Mouse (Mus musculus) kidney, adult 18-20 months (tissue): ENCODE results near the gene Cask.
A peak's percentile ranks its signal among the peaks of the same experiment; 100 is the strongest.

Experiments used
- DNase-seq: peaks from one replicate; pipeline ENCODE4 v3.0.0; 2021

Cask gene

DNA sequence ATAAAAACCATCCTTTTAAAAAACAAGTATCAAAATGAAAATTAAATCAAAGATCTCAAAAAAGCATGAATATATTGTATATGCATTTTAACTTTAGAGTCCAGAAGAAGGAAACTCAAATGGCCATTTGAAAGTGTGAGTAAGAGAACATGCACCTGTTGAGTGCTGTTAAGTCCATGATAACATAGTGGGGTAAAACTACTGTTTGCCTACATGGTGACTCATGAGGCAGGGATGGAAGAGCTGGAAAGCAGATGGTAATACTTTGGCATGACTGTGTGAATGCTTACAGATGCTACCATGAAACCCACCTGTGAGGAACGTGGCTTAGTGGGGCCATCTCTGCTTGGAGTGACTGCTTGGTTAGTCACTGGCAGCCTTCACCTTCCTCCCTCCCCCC lies 132.9 kb downstream of the Cask start:
- no peak for DNase-seq

DNA sequence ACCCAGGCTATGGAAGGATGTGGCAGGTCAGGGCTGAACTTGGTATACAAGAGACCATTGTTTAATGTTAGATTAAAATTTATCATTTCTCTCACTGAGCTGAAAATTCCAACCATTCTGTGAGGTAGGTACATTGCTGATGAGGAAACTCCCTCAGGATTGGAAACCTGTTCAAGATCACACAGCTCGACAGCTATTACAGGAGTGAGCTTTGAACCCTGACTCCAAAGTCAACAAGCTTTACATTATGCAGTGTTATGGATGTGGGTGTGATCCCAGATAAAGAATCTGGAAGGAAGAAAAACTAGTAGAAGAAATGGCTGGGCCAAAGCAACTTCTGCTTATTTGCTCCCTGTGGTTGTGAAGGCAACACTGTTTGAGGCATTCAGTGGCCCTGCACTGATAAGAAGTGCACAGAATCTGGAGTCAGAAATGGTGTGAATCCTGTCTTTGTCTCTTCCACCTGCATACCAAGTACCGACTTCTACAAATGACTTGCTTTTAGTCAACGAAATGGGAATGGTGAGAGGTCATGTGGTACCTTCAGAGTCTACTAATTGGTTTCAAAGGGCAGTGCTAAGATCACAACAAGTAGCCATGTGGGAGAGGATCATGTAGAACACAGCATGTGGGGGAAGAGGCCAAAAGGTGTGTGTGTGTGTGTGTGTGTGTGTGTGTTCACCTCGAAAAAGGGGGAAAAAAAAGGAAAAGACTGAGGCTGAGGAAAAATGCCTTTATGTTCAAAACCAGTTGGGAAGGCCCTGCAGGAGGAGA lies 134.2 kb downstream of the Cask start:
- DNase-seq: no peak

DNA sequence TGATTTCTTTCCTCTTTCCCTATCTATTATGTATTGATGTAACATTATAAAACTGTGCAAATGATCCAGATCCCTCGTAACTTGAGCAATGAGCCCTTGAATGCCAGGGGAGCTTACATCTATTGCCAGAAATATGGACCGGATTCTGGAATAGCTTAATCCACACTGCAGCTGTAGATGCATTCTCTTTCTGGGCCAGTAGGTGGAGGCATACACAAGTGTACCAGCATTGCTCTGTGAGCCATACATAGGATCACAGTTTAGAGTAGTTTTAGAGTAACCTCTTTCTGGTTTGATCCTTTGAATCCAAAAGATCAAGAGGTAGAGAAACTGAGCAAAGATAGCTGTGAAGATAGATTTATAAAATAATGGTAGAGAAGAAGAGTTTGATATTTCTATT lies 141.0 kb downstream of the Cask start:
- peak; percentile 63 for DNase-seq

DNA sequence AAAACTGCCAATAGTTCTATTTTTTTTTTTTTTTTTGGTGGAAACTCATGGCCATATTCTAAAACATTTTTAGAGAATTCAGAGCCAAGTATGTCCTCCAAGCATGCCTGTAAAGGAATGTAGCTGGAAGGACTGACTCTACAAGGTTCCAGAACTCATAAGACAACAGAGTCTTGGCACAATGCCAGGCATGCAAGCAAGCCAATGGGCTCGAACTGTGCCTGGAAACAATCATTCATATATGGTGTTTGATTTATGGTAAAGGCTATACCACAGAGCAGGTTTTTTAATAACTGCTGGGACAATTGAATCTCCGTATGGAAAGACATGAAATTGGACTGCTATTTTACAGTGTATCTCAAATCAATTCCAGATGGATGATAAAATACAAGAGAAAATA lies 146.1 kb downstream of the Cask start:
- DNase-seq: no peak

DNA sequence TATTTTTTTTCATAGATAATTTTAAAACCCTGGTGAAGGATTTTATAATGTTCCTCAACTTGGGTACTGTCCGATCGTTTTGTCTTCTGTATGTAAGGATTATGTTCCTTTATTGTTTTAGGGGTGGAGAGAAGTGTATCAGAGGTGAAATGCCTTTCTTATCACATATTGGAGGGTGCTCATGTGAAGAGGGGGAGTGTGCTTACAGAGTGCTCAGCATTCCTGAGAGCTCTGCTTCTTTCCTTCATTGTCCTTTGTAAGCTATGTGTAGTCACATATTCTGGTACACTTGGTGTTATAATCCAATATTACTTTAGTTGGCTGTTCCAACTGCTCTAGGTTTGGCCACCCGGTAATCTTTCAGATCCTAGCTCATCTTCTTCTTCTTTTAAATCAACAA lies 150.5 kb downstream of the Cask start:
- DNase-seq: no peak

DNA sequence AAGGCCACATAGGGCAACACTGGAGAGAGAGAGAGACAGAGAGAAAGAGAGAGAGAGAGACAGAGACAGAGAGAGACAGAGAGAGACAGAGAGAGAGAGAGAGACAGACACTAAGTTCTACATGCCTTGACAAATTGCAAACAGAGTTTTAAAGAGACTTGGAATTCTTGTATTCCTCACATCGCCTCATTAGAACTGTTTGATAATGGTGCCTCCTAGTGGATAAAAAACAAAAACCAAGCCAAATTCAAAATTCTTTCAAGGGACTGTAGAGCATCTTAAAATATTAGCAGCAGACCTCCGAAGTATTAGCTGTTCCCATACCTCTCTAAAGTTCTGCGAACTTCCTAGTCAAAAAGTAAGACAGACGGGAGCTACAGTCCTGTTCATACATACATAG lies 159.3 kb downstream of the Cask start:
- no peak for DNase-seq

DNA sequence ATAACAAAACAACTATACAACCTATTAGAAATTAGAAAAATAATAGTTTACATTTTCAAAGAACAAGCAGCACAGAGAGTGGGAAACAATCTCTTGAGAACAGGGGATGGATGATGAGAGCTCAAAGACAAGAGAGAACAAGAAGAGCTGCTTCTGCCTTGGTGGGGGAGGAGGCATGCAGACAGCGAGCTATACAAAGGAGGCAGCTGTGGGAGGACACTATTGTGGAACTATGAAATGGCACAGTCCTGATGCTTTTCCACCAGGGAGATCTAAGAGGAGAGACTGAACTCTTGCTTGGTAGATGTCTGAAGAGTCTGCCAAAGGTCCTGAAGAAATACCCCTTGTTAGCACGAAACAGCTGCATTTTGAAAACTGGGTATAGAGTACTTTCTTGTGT lies 162.8 kb downstream of the Cask start:
- DNase-seq: no peak

DNA sequence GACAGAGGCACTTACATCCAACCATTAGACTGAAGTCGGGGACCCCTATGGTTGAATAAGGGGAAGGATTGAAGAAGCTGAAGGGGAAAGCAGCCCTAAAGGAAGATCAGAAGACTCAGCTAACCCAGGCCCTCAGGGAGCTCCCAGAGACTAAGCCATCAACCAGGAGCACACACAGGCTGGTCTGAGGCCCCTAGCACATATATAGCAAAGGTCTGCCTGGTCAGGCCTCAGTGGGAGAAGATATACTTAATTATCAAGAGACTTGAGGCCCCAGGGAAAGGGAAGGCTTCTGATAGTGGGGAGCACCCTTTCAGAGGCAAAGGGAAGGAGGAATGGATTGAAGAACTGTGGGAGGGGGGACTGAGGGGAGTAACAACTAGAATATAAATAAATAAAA lies 164.6 kb downstream of the Cask start:
- no peak for DNase-seq

DNA sequence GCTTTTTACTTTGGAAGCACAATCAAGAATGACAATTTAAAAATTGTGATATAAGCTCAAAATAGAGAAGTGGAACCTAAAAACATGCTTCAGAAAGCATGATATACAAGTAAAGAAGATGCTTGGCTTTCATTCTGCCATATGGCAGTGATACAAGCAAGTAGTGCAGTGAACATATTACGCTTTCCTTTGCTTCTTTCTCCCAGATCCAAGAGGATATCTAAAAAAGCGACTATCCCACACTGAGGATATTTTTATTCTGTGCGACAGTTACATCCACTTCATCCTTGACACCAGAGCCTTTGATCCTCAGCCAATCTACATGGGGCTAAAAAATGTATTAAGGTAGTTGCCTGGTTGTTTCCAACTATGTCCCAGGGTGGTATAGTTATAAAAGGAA lies 169.4 kb downstream of the Cask start:
- no peak for DNase-seq

DNA sequence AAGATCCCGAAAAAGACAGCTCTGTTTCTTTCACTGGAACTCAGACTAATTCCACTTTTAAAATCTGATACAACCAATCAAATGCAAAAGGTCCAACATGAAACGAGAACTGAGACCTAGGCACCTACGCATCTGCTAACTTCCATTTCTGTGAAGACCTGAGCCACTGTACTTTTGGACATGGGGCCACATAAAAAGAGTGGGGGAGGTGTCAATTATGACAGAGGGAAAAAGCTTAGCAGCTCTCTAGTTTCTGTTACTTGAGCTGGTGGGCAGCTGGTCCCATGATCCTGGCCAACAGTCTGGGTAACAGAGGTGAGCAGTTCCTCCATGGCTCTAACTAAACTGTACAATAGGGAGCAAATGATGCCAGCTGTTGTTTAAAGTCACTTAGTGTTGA lies 178.2 kb downstream of the Cask start:
- DNase-seq: no peak

DNA sequence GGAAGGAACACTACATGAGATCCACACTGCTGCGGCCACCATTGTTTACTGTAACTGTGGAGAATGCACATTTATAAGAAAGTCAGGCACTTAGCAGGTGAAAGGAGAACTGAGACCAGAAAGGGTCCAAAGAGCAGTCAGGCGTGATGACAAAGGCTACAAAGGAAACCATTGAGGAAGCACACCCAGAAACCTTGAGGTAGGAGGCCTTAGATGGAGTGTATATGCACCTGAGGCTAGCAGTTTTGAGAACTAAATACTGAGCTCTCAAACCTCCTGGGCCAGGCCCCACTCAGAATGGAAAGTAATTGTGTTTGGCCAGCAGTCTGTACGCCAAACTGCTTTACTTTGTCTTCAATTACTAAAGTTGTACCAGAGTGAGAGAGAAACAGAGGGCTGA lies 180.8 kb downstream of the Cask start:
- no peak for DNase-seq

DNA sequence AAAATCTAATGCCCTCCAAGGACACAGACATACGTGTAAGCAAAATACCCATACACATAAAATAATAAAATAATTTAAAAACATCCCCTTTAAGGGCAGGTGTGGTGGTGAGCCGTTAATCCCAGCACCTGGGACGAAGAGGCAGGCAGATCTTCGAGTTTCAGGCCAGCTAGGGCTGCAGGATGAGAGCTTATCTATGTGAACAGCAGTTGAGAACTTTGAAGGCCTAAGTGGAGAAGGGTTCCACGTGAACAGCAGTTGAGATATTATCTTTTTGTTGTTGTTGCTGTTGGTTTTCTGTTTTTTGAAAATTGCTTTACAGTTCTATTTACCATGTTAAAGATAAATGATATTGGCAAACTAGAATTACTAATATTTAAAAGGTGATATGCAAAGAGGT lies 182.3 kb downstream of the Cask start:
- no peak for DNase-seq

DNA sequence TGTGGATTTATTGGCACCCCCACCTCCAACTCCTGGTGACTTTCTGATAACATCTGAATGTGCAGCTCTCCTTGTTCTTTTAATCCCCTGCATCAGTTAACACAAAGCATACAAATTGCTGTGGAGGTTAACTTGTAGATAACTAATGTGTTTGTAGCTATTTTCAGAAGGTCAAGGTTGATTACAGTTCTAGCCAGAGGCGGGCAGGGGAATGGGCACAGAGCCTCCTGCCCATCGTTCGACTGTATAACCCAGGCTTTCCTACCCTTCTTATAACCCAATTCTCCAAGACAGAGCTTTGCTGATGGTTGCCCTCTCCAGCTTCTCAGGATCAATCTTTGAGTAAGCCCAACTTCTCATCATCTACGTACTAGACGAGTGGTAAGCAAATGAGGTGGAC lies 190.1 kb downstream of the Cask start, which contains the start of gene Gpr82:
Gene Gpr82 (plus strand): TSS at position 301 of the 400 bp plus-strand sequence.
- no peak for DNase-seq

DNA sequence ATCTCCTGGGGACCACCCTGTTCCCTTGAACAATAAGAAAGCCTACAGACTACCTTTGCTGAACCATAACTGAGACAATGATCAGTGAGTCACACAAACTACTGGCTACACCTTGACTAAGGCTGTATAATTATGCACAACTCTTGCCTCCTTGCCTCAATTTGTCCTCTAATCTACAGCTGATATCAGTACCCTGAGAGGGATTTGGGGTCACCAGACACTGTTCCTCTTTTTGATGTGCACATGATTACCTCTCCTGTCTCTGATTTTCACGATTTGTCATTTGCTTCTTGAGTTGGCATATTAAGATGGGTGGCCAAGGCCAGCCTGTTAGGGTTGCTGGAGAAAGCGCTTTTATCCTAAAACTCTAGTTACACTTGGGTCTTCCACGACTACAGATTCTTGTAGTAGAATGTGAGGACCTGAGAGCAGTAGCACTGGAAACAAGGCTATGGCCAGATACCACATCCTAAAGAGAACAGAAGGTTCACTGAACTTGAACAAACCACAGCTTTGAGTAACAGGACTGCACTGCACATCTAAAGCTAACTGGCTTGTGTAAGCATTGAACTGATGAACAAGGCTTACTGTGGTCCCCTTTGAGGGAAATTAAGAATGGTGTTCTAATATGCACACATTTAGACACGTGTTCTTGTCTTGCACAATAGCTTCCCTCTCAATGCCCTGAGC lies 191.8 kb downstream of the Cask start:
- no peak for DNase-seq

DNA sequence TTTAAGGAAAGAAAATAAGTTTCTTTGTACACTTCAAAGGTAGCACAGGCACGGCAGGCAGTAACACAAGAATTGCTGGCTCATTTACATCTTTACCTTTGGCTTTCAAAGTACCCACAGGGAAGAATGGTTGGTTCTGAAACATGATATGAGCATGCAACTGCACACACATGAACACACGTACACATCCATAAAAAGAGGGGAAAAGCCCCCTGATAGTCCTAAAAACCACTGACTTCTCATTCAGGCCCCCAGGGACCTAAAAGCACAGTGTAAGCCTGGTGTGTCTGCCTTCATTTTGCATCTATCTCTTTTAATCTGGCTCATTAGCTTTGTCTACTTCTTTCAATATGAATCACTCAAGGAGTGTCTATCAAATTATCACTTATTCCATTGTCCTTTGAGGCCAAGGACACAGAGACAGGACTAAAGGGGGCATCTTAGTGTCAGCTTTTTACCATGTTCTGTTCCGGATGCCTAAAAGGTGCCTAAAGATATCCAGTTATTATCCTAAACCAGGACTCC lies 192.5 kb downstream of the Cask start:
- no peak for DNase-seq

DNA sequence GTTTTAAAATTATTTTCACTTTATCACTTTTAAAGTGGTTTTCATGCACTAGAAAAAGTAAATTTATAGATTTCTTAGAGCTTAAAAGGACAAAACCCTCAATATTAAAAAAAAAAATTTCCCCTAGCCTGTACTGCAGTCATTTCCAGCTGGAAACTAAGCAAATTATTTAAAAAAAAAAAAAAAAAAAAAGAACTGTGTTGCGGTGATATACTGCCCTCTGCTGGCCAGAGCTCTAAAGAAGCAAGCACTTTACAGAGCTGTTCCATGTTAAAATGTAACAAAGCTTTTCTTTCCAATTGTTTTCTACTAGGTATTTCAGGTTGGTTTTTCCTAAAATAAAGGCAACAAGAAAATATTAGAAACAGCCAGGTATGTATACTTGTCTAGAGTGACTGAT lies 194.4 kb downstream of the Cask start:
- DNase-seq: peak; percentile 43

DNA sequence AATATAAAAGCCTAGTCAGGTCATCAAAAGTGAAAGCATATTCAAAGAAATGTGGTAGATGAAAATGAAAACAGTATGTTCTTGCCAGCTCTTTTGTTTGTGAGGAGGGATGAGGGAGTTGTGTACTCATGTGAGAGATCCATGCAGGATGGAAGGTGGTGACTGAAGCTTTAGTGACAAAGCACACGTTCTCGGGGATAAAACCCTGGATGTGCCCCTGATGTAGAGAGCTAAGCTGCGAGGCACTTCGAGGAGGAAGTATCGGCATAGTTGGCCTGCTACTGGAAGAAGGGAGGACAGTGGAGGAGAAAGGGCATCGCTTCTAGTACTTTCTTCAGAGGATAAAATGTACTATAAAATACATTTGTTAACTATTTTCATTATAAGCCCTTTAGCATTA lies 195.3 kb downstream of the Cask start:
- no peak for DNase-seq

DNA sequence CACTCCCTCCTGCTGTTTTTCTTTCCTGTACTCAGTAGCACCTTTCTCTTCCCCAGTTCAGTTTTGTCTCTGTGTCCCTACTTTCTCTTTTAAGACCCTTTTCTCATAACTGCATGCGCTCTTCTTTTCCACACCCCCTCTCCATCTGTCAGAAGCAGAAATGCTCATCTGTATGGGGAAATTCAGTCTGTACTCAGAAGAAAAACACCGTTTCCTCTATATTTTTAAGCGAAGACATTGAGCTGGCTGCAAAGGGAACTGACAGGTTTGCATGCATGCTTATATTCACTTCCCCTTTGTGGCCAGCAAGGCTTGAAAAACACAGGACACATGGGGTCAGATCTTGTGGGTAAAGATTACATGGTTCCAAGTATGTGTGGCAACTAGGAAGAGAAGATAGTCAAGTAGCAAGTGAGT lies 196.2 kb downstream of the Cask start:
- no peak for DNase-seq

DNA sequence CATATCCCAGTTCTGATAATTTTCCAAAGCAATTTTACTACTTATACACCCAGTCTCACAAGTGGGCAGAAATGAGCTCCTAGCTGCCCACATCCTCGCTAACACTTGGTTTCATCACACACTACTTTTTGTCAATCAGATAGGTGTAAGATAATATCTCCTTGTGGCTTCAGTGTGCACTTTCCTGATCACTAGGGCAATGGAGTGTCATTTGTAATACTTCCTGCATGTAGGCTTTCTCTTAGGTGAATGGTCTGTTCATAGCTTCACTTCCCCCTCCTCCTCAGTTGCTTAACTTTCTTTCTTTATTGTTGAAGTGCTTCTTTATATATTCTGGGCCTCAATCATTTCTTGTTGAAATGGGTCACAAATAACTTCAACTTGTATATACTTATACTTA lies 198.9 kb downstream of the Cask start:
- DNase-seq: no peak

DNA sequence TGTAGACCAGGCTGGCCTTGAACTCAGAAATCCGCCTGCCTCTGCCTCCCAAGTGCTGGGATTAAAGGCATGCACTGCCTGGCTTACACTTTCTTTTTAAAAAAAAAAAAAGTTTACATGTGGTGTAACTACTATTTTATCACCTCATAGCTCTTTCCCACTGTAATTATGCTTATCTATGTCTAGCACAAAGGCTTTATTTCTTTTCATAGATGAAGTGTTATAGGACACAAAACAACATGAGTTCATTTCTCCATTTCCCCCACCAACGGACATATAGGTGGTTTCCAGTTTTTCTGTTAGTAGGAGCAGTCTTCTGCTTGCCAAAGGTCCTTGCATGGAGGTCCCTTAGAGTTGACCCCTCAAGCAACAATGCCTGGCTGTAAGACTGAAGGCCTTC lies 199.3 kb downstream of the Cask start:
- DNase-seq: no peak

DNA sequence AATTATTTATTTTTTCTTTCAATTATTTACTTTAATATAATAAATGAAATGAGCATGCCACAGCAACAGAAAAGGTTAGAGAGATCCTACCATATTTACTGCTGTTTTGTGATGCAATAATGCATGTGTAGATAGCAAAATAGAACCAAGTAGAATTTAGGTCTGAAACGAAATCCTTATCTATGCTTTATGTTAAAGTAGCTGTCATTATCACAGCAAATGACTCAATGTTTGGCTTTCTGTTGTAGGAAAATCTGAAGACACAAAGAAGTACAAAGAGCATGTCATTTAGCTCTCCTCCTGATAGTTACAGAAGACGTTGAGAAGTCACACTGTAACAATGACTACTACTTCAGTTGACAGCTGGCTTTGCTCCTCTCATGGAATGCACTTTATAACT lies 212.3 kb downstream of the Cask start:
- no peak for DNase-seq

DNA sequence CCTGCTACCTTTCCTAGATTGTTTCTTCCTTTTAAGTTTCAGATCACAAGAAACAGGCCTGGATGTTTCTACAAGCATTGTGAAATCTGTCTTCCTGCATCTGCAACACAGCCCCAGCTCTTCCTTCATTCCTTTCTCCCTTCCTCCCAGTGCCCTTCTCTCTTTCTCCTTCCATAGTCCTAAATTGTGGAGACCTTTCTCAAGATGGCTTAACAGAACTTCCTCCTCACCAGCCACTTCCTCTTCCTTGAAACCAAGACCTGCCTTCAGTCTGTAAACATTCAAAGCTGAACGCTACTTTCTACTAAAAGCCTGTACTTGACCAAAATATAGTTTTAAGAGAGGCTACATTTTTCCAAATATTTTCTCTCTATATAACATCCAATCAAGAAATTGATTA lies 214.8 kb downstream of the Cask start:
- DNase-seq: no peak

DNA sequence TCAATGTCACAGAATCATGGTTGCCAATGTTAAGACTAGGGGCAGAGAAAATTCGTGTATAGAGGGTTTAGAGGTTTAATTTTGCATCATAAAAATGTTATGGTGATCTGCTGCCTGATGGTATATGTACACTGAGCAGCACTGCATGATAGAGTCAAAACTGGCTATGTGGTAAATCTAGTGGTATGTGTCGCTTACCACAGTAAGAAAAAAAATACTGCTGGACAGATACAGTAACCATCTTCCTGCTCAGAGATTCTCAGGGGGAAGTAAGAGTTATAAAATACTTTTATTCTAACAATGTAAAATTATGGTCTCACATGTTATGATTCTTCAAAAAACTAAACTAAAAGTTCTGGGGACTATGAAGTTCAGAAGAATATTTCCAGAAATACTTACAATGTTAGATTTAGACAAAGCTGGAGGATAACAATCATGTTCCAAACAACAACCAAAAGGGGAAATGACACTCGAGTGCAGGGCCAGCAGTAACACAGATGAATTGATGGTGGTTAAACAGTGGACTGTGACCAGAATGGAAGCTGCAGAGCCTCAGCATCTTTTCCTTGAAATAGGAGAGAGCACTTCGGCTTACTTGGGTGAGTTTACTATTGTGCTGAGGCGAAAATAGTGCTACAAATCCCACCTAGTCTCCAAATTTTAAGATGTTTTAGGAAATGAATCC lies 219.4 kb downstream of the Cask start, which contains the start of gene Gpr34:
Gene Gpr34 (plus strand): TSS at position 491 of the 685 bp plus-strand sequence.
- no peak for DNase-seq

DNA sequence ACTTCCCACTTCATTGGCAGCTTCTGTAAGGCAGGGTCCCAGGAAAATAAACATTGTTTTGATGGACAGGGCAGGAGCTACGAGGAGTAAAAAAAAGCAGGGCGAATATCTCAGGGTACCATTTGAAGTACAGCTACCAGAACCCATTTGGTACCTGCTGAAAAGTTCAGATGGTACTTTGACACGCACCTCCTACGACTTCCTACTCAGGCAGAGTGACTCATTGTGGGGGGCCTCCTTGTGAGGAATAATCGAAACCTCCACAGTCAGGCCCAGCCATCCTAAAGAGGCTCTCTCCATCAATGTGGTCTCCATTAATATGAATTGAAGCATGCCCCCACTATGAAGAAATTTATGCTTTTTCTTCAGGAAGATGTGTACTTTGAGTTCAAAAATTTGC lies 228.5 kb downstream of the Cask start:
- DNase-seq: no peak
